Mouse (Mus musculus) CH12.LX (cell line): ENCODE results near the gene Malsu1. TPM values are rescaled to one million over a fixed set of nuclear protein-coding genes. Genes with fewer than 3 reads are reported as not detected.

ENCODE experiments used
- DNase-seq: peaks from one replicate; pipeline ENCODE4 v3.0.0-alpha.2; 2013; ENCODE audit errors: extremely low read depth
- H3K27ac ChIP-seq: 2 replicates; pipeline ENCODE4 v1.5.1; 2012; ENCODE audit warnings: low read depth, mild to moderate bottlenecking, control low read depth, moderate library complexity; ENCODE audit not compliant: insufficient read depth
- H3K27me3 ChIP-seq: replicated peaks from 2 replicates; pipeline ENCODE3; 2012; ENCODE audit warnings: inconsistent platforms
- H3K36me3 ChIP-seq, 2 experiments: replicated peaks in 1 of 2; 2 replicates each; pipeline versions ENCODE3 to v1.6.1; 2012; ENCODE audit warnings: inconsistent platforms in 1 of 2, low read length in 1 of 2, mild to moderate bottlenecking in 1 of 2, mixed read lengths in 1 of 2, moderate library complexity in 1 of 2; ENCODE audit not compliant: control insufficient read depth in 1 of 2, insufficient read depth in 1 of 2
- H3K4me1 ChIP-seq, 2 experiments: 2 replicates each; pipeline ENCODE4 v1.6.1; 2012; ENCODE audit warnings: inconsistent platforms in 1 of 2, moderate library complexity in 1 of 2; ENCODE audit not compliant: insufficient read depth in 2 of 2, control insufficient read depth in 1 of 2
- H3K4me2 ChIP-seq: 2 replicates; pipeline ENCODE4 v1.6.1; 2012; ENCODE audit warnings: low read depth, mild to moderate bottlenecking, control low read depth; ENCODE audit not compliant: poor library complexity, insufficient read depth, severe bottlenecking
- H3K4me3 ChIP-seq, 3 experiments: fragments of 150-350 bp in 1 of 3; sonication (generic) in 1 of 3; replicated peaks in 1 of 3; 2 replicates each; pipeline versions ENCODE3 to v1.5.1; 2011 to 2012; ENCODE audit warnings: low read depth in 2 of 3, low read length in 2 of 3, mild to moderate bottlenecking in 2 of 3, moderate library complexity in 2 of 3, control low read depth in 1 of 3, improper control_type of control experiment in 1 of 3, inconsistent platforms in 1 of 3, mixed read lengths in 1 of 3; ENCODE audit not compliant: poor library complexity in 1 of 3
- H3K79me2 ChIP-seq: replicated peaks from 2 replicates; pipeline ENCODE4 v1.6.1; 2012; ENCODE audit warnings: mild to moderate bottlenecking, moderate library complexity; ENCODE audit not compliant: control insufficient read depth, poor library complexity, insufficient read depth, severe bottlenecking; ENCODE audit errors: extremely low read depth
- H3K9ac ChIP-seq: 2 replicates; pipeline ENCODE4 v1.6.1; 2012; ENCODE audit warnings: low read depth, mild to moderate bottlenecking, control low read depth, moderate library complexity; ENCODE audit not compliant: insufficient read depth
- H3K9me3 ChIP-seq: replicated peaks from 2 replicates; pipeline ENCODE3; 2012; ENCODE audit warnings: low read length, inconsistent platforms, mixed read lengths
- BHLHE40 ChIP-seq: IDR thresholded peaks from 2 replicates; pipeline ENCODE4 v1.6.1; 2011; ENCODE audit warnings: mild to moderate bottlenecking, low read depth, low read length, improper control_type of control experiment
- CHD1 ChIP-seq: IDR thresholded peaks from 2 replicates; pipeline ENCODE4 v1.6.1; 2012; ENCODE audit warnings: low read depth, low read length, improper control_type of control experiment, inconsistent platforms
- CTCF ChIP-seq, 2 experiments: IDR thresholded peaks in 1 of 2; conservative IDR thresholded peaks in 1 of 2; 2 replicates each; pipeline ENCODE4 v1.5.1; 2011 to 2012; ENCODE audit warnings: low read depth in 2 of 2, low read length in 2 of 2, improper control_type of control experiment in 1 of 2, inconsistent platforms in 1 of 2, mild to moderate bottlenecking in 1 of 2, moderate library complexity in 1 of 2
- ELF1 ChIP-seq: IDR thresholded peaks from 2 replicates; pipeline ENCODE4 v1.6.1; 2014; ENCODE audit warnings: low read depth, mild to moderate bottlenecking, inconsistent platforms, low read length, improper control_type of control experiment
- ETS1 ChIP-seq: conservative IDR thresholded peaks from 2 replicates; pipeline ENCODE4 v1.6.1; 2012; ENCODE audit warnings: low read depth, mild to moderate bottlenecking, inconsistent platforms, low read length, improper control_type of control experiment, moderate library complexity
- GABPA ChIP-seq: IDR thresholded peaks from 2 replicates; pipeline ENCODE4 v1.6.1; 2012; ENCODE audit warnings: low read depth, low read length, improper control_type of control experiment, inconsistent platforms; ENCODE audit not compliant: insufficient replicate concordance
- HCFC1 ChIP-seq: IDR thresholded peaks from 2 replicates; pipeline ENCODE4 v1.6.1; 2012; ENCODE audit warnings: low read depth, mild to moderate bottlenecking, inconsistent platforms, low read length, improper control_type of control experiment
- IRF4 ChIP-seq: IDR thresholded peaks from 2 replicates; pipeline ENCODE4 v1.6.1; 2014; ENCODE audit warnings: low read depth, mild to moderate bottlenecking, inconsistent platforms, low read length, improper control_type of control experiment
- JUND ChIP-seq: conservative IDR thresholded peaks from 2 replicates; pipeline ENCODE4 v1.6.1; 2011; ENCODE audit warnings: low read depth, low read length, improper control_type of control experiment
- KAT2A ChIP-seq: IDR thresholded peaks from 2 replicates; pipeline ENCODE4 v1.6.1; 2012; ENCODE audit warnings: low read length, improper control_type of control experiment, inconsistent platforms; ENCODE audit not compliant: insufficient replicate concordance
- MAFK ChIP-seq: IDR thresholded peaks from 2 replicates; pipeline ENCODE4 v1.6.1; 2011; ENCODE audit warnings: low read length, improper control_type of control experiment; ENCODE audit not compliant: insufficient replicate concordance
- MAX ChIP-seq: IDR thresholded peaks from 2 replicates; pipeline ENCODE4 v1.6.1; 2011; ENCODE audit warnings: low read length, improper control_type of control experiment
- MAZ ChIP-seq: IDR thresholded peaks from 2 replicates; pipeline ENCODE4 v1.6.1; 2012; ENCODE audit warnings: low read depth, mild to moderate bottlenecking, inconsistent platforms, low read length, improper control_type of control experiment, moderate library complexity
- MXI1 ChIP-seq: IDR thresholded peaks from 2 replicates; pipeline ENCODE4 v1.6.1; 2011; ENCODE audit warnings: mild to moderate bottlenecking, low read depth, low read length, improper control_type of control experiment
- NELFE ChIP-seq: IDR thresholded peaks from 2 replicates; pipeline ENCODE4 v1.6.1; 2011; ENCODE audit warnings: low read depth, low read length, improper control_type of control experiment
- POLR2AphosphoS2 ChIP-seq: IDR thresholded peaks from 2 replicates; pipeline ENCODE4 v1.6.1; 2011; ENCODE audit warnings: low read depth, low read length, improper control_type of control experiment
- RAD21 ChIP-seq: IDR thresholded peaks from 2 replicates; pipeline ENCODE4 v1.6.1; 2011; ENCODE audit warnings: low read depth, mild to moderate bottlenecking, low read length, improper control_type of control experiment, moderate library complexity
- RCOR1 ChIP-seq: conservative IDR thresholded peaks from 2 replicates; pipeline ENCODE4 v1.6.1; 2012; ENCODE audit warnings: low read depth, mild to moderate bottlenecking, inconsistent platforms, low read length, improper control_type of control experiment
- SIN3A ChIP-seq: IDR thresholded peaks from 2 replicates; pipeline ENCODE4 v1.6.1; 2012; ENCODE audit warnings: low read length, improper control_type of control experiment, inconsistent platforms
- SMC3 ChIP-seq: IDR thresholded peaks from 2 replicates; pipeline ENCODE4 v1.6.1; 2011; ENCODE audit warnings: low read depth, low read length, improper control_type of control experiment
- TCF12 ChIP-seq: IDR thresholded peaks from 2 replicates; pipeline ENCODE4 v1.6.1; 2014; ENCODE audit warnings: low read depth, mild to moderate bottlenecking, inconsistent platforms, low read length, improper control_type of control experiment
- UBTF ChIP-seq: IDR thresholded peaks from 2 replicates; pipeline ENCODE4 v1.6.1; 2012; ENCODE audit warnings: low read depth, mild to moderate bottlenecking, inconsistent platforms, low read length, improper control_type of control experiment, moderate library complexity
- USF1 ChIP-seq: IDR thresholded peaks from 2 replicates; pipeline ENCODE4 v1.6.1; 2014; ENCODE audit warnings: low read depth, mild to moderate bottlenecking, inconsistent platforms, low read length, improper control_type of control experiment
- ZC3H11A ChIP-seq: IDR thresholded peaks from 2 replicates; pipeline ENCODE4 v1.6.1; 2012; ENCODE audit warnings: low read depth, mild to moderate bottlenecking, inconsistent platforms, low read length, improper control_type of control experiment
- ZKSCAN1 ChIP-seq: IDR thresholded peaks from 2 replicates; pipeline ENCODE4 v1.6.1; 2012; ENCODE audit warnings: low read depth, inconsistent platforms, low read length, improper control_type of control experiment, borderline replicate concordance
- ZMIZ1 ChIP-seq: IDR thresholded peaks from 2 replicates; pipeline ENCODE4 v1.6.1; 2012; ENCODE audit warnings: low read depth, mild to moderate bottlenecking, inconsistent platforms, low read length, improper control_type of control experiment
- dilution Hi-C: fragments of 300-500 bp; cut with MboI; formaldehyde crosslinking; loops from 2 replicates; pipeline ENCODE4 v1.14.3; 2020; ENCODE audit warnings: low sequenced_read_pairs; ENCODE audit not compliant: extremely low pct_unique_long_range_greater_than_20kb, extremely low pct_ligation_motif_present
- in situ Hi-C: fragments of 300-500 bp; cut with MboI; formaldehyde crosslinking; loops from 3 replicates; pipeline ENCODE4 v1.14.3; 2019; ENCODE audit warnings: low sequenced_read_pairs, low pct_ligation_motif_present, low pct_unique_long_range_greater_than_20kb, mixed read lengths
- polyA plus RNA-seq: library from polyadenylated mRNA; unstranded; fragments of >175 nt; gene quantifications from 2 replicates; pipeline ENCODE4 v1.2.1, GENCODE M21; 2012; ENCODE audit warnings: low read depth; ENCODE audit not compliant: insufficient read length
- total RNA-seq, 2 experiments: library from RNA; depleted of rRNA; stranded (reverse); fragments of 300-350 nt in 1 of 2; fragments of >200 nt in 1 of 2; gene quantifications; 2 replicates each; pipeline ENCODE4 v1.2.3; 2012 to 2014

Malsu1 gene
- total and polyA plus RNA-seq, 3 experiments: 39.0 to 78.7 (median 59.6) TPM

- no peak overlapping the region for H3K9ac ChIP-seq
- 0 out of 4 replicates have a peak, but pooled peaks cover 0 to 2% of the 10 kb centered on the region in 2 experiments for H3K4me1 ChIP-seq
- TF ChIP-seq ZC3H11A (peak; percentile 57), SMC3 (peak; percentile 90), IRF4 (0 out of 2 replicates have a peak, but pooled peaks have one; percentile 44), ETS1 (no peak), MAFK (no peak), ZKSCAN1 (no peak), NELFE (peak; percentile 31; the same call in 1 of the 2 replicates), CHD1 (no peak), CTCF (conservative IDR thresholded peaks at IDR 0.05 in 1 of 2, IDR thresholded peaks at IDR 0.05 in 1 of 2; ENCODE audit: low read depth in 2 of 2, low read length in 2 of 2) (peak; percentile 56 to 97; a peak in 3 of 4 replicates), ELF1 (0 out of 2 replicates have a peak, but pooled peaks have one; percentile 38), BHLHE40 (no peak), TCF12 (0 out of 2 replicates have a peak, but pooled peaks have one; percentile 21), RAD21 (peak; percentile 97), GABPA (no peak)
- TF ChIP-seq, all 38 proteins: peak for 8
- peak; percentile 69 for DNase-seq
- Histone ChIP-seq H3K36me3 (no peaks in the 10 kb centered on the region), H3K4me2 (no peak overlapping the region), H3K4me3 (no peak overlapping the region), H3K27me3 (no peaks in the 10 kb centered on the region), H3K79me2 (no peaks in the 10 kb centered on the region), H3K9me3 (peaks cover 2% of the 10 kb centered on the region), H3K27ac (no peak overlapping the region)
- dilution Hi-C loops: no loop called here
- in situ Hi-C loops: loop anchor here (10.0 kb wide), 1 partner anchor 187 kb away; no protein-coding TSS in a partner anchor
Measured at GRCm38 (mm10) chr6:49057053-49058021, 16.3 kb upstream of the Malsu1 start.

- Histone ChIP-seq H3K9me3 (no peaks in the 10 kb centered on the region), H3K4me1 (0 out of 4 replicates have a peak, but pooled peaks cover 0 to 4% of the 10 kb centered on the region in 2 experiments), H3K27ac (no peak overlapping the region), H3K27me3 (peaks cover 1% of the 10 kb centered on the region), H3K4me3 (no peak overlapping the region), H3K79me2 (no peaks in the 10 kb centered on the region), H3K36me3 (no peaks in the 10 kb centered on the region), H3K4me2 (no peak overlapping the region), H3K9ac (no peak overlapping the region)
- dilution Hi-C loops: no loop called here
- no peak for DNase-seq
- in situ Hi-C loops: no loop called here
- no peak for TF ChIP-seq BHLHE40
- no peak for TF ChIP-seq MAX
- no peak for TF ChIP-seq HCFC1
- no peak for TF ChIP-seq MXI1
- no peak for TF ChIP-seq UBTF
- TF ChIP-seq MAZ: no peak
- TF ChIP-seq MAFK: no peak
- TF ChIP-seq USF1: no peak
- TF ChIP-seq ZMIZ1: no peak
- TF ChIP-seq RCOR1: no peak
- no peak for TF ChIP-seq IRF4
- no peak for TF ChIP-seq GABPA
- TF ChIP-seq SIN3A: no peak
- no peak for TF ChIP-seq NELFE
- no peak for TF ChIP-seq KAT2A
- TF ChIP-seq JUND: no peak
- no peak for TF ChIP-seq POLR2AphosphoS2
Measured at GRCm38 (mm10) chr6:49068361-49068760, 5.2 kb upstream of the Malsu1 start.
